Comparison of ENCODE assay signal across 22 mouse cellular contexts in the genomic region with DNA sequence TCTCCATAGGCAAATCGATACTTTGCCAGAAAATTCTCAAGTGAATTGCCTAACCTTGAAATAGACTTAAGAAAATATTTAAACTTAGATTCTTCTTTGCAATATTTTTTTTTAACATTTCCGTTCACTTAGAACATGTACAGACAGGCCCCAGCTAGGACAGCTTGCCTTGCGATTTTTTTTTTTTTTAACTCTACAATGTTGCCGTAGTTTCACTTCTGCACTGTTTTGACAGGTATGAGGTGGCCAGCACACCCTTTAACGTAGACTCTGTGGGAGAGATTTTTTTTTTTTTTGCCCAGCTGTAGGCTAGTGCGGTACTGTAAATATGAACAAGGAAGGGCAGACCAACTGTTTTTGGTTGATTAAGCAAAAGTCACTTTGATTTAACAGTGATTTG. TPM values are rescaled to one million over a fixed set of nuclear protein-coding genes. Genes with fewer than 3 reads are reported as not detected.
"Had no signal": no experiment of that assay in that cellular context is flagged by ENCODE, and none has a peak within 500 bp of the region (broad histone marks: within the 10 kb centered on the region; RNA-seq: fewer than 3 reads in every experiment).

No protein-coding gene starts in this region.

- H3K27ac ChIP-seq: kidney, embryonic 15.5 days; left cerebral cortex, adult 2 months; liver, embryonic 13.5 days; neural tube, embryonic 12.5 days; neural tube, embryonic 15.5 days; stomach, embryonic 15.5 days had no signal

- H3K4me1 ChIP-seq: kidney, embryonic 15.5 days; liver, embryonic 13.5 days; neural tube, embryonic 12.5 days; neural tube, embryonic 15.5 days; stomach, embryonic 15.5 days had no signal

- H3K36me3 ChIP-seq: neural tube, embryonic 12.5 days; neural tube, embryonic 15.5 days had no signal

- H3K9ac ChIP-seq: kidney, embryonic 15.5 days; liver, embryonic 13.5 days; neural tube, embryonic 12.5 days; neural tube, embryonic 15.5 days; stomach, embryonic 15.5 days had no signal

- H3K4me3 ChIP-seq: kidney, embryonic 15.5 days; left cerebral cortex, adult 2 months; liver, embryonic 13.5 days; megakaryocyte, embryonic 14.5 days; neural tube, embryonic 12.5 days; neural tube, embryonic 15.5 days; stomach, embryonic 15.5 days had no signal

- H3K4me2 ChIP-seq: kidney, embryonic 15.5 days; liver, embryonic 13.5 days; midbrain, embryonic 11.5 days; neural tube, embryonic 12.5 days; neural tube, embryonic 15.5 days; stomach, embryonic 15.5 days had no signal

- H3K27me3 ChIP-seq: kidney, embryonic 15.5 days; liver, embryonic 13.5 days; megakaryocyte, embryonic 14.5 days; neural tube, embryonic 12.5 days; neural tube, embryonic 15.5 days; stomach, embryonic 15.5 days had no signal

- H3K9me3 ChIP-seq: kidney, embryonic 15.5 days; liver, embryonic 13.5 days; megakaryocyte, embryonic 14.5 days; neural tube, embryonic 12.5 days; neural tube, embryonic 15.5 days; stomach, embryonic 15.5 days had no signal

- DNase-seq: kidney, adult 8-10 months; kidney, postnatal 10 days; kidney, postnatal 36 days; layer of hippocampus, postnatal 36 days; liver, embryonic 13.5 days; lung, adult 2 months; midbrain, embryonic 14.5 days; right cerebral cortex, adult 18-20 months; right cerebral cortex, postnatal 14 days; spleen, adult 18-20 months; thymus, adult 2 months; thymus, postnatal 14 days; thymus, postnatal 4 days had no signal

RNA-seq across cellular contexts. Expression of a gene that starts 56.1 kb away (rescaled TPM):
- polyA plus RNA-seq: limb, embryonic 11.5 days; liver, adult 2 months; liver, embryonic 13.5 days; lung, adult 2 months; midbrain, embryonic 14.5 days; neural tube, embryonic 15.5 days; thymus, adult 2 months had no signal
